Mouse (Mus musculus): Measurements from ENCODE around the gene Gm15737.

- TF ChIP-seq POLR2AphosphoS2 (IDR thresholded peaks at IDR 0.05; ENCODE audit: insufficient read length, low read depth) (no peak), TCF3 (IDR thresholded peaks at IDR 0.05; ENCODE audit: insufficient read length, low read depth) (no peak), POLR2A (IDR thresholded peaks at IDR 0.05; ENCODE audit: insufficient read length, low read depth) (no peak), USF1 (IDR thresholded peaks at IDR 0.05; ENCODE audit: low read depth) (no peak), MAX (IDR thresholded peaks at IDR 0.05; ENCODE audit: low read depth) (no peak), REST (IDR thresholded peaks at IDR 0.05; ENCODE audit: insufficient read depth, insufficient read length) (no peak), E2F4 (IDR thresholded peaks at IDR 0.05; ENCODE audit: insufficient read depth) (no peak), MYOD1 (IDR thresholded peaks at IDR 0.05; ENCODE audit: control insufficient read depth in 1 of 3, insufficient read length in 2 of 3, low read depth in 2 of 3) (no peak), CEBPB (IDR thresholded peaks at IDR 0.05; ENCODE audit: insufficient read depth, poor library complexity, severe bottlenecking) (no peak), TCF12 (IDR thresholded peaks at IDR 0.05; ENCODE audit: insufficient read depth, poor library complexity, severe bottlenecking) (no peak)
Measured at GRCm38 (mm10) chr6:92869582-92870219, 544 bp downstream of the Gm15737 start.

Measured in myocyte (in vitro differentiated cells).